Mouse (Mus musculus) C2C12 (cell line): Measurements from ENCODE around the gene Ccl4.

ENCODE experiments used
- CTCF ChIP-seq: IDR thresholded peaks from one replicate; pipeline ENCODE4 v1.5.1; 2011; ENCODE audit not compliant: control insufficient read depth, insufficient read depth, insufficient read length
- MAX ChIP-seq: IDR thresholded peaks from one replicate; pipeline ENCODE4 v1.6.1; 2011; ENCODE audit warnings: mild to moderate bottlenecking, control low read depth
- MYOD1 ChIP-seq: IDR thresholded peaks from one replicate; pipeline ENCODE4 v1.6.1; 2011; ENCODE audit warnings: low read depth; ENCODE audit not compliant: control insufficient read depth, insufficient read length

- TF ChIP-seq MAX: no peak
- no peak for TF ChIP-seq CTCF
- TF ChIP-seq MYOD1: no peak
Measured at GRCm38 (mm10) chr11:83634898-83635297, 27.5 kb upstream of the Ccl4 start.
